Mouse (Mus musculus): Measurements from ENCODE around the gene Cog5. TPM values are rescaled to one million over a fixed set of nuclear protein-coding genes. Genes with fewer than 3 reads are reported as not detected.

The Cog5 gene
- total and polyA plus RNA-seq, 3 experiments, result 27.1 to 28.4 TPM; not detected in 1

DNA sequence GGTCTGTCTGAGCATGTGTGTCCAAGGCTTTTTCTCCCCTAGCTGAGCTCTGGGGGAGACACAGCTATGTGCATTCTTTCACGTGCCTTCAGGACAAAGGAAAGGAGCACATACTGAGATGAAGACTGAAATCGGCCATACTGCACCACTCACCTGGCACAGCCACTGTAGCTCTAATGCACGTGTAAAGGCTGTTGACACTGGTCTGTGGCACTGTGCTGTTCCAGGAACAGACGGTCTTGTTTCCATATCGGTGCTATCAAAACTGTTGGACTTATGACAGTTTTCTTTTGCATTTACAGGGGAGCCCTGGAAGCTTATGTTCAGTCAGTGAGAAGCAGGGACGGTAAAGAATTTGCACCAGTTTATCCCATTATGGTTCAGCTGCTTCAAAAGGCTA, 270.7 kb downstream of the Cog5 start:
- TF ChIP-seq RAD21 (IDR thresholded peaks at IDR 0.05; ENCODE audit: low read depth, low read length), result no peak
- TF ChIP-seq CHD1 (IDR thresholded peaks at IDR 0.05; ENCODE audit: low read depth, low read length), result no peak
- TF ChIP-seq NRF1 (IDR thresholded peaks at IDR 0.05; ENCODE audit: insufficient read depth, low read depth, low read length, poor library complexity, severe bottlenecking), result no peak
- TF ChIP-seq CTCF (IDR thresholded peaks at IDR 0.05 in 2 of 3, conservative IDR thresholded peaks at IDR 0.05 in 1 of 3; ENCODE audit: control insufficient read depth in 1 of 3, insufficient read depth in 1 of 3, low read depth in 2 of 3, low read length in 3 of 3, poor library complexity in 1 of 3, severe bottlenecking in 1 of 3), result no peak
- TF ChIP-seq HCFC1 (IDR thresholded peaks at IDR 0.05; ENCODE audit: low read depth, low read length), result no peak
- TF ChIP-seq UBTF (IDR thresholded peaks at IDR 0.05; ENCODE audit: borderline replicate concordance, insufficient read depth, low read depth, low read length), result no peak
- TF ChIP-seq USF1 (IDR thresholded peaks at IDR 0.05; ENCODE audit: low read depth, low read length), result no peak
- no peak for TF ChIP-seq MAZ (IDR thresholded peaks at IDR 0.05; ENCODE audit: low read depth, low read length)
- TF ChIP-seq ZKSCAN1 (IDR thresholded peaks at IDR 0.05; ENCODE audit: low read depth, low read length), result no peak
- TF ChIP-seq POLR2A (IDR thresholded peaks at IDR 0.05; ENCODE audit: control insufficient read depth in 1 of 2, insufficient read depth in 1 of 2, low read depth in 1 of 2, low read length in 2 of 2, poor library complexity in 1 of 2), result no peak
- no peak for TF ChIP-seq USF2 (IDR thresholded peaks at IDR 0.05; ENCODE audit: borderline replicate concordance in 1 of 2, insufficient read depth in 1 of 2, low read depth in 1 of 2, low read length in 2 of 2)
- no peak for TF ChIP-seq BHLHE40 (IDR thresholded peaks at IDR 0.05; ENCODE audit: borderline replicate concordance, low read depth, low read length)
- TF ChIP-seq ELF1 (IDR thresholded peaks at IDR 0.05; ENCODE audit: low read depth, low read length), result no peak
- no peak overlapping the region for H3K4me3 ChIP-seq (ENCODE audit: control insufficient read depth in 1 of 2, insufficient read depth in 1 of 2, low read depth in 2 of 2, low read length in 2 of 2)
- H3K4me1 ChIP-seq (ENCODE audit: control insufficient read depth in 1 of 2, insufficient read depth in 2 of 2, low read length in 2 of 2), result peaks cover 0 to 7% of the 10 kb centered on the region in 2 experiments; a peak in 2 of 4 replicates
- H3K27ac ChIP-seq (ENCODE audit: control insufficient read depth, low read depth, low read length), result no peak overlapping the region
- H3K36me3 ChIP-seq (ENCODE audit: control insufficient read depth in 1 of 2, insufficient read depth in 2 of 2, low read length in 2 of 2), result peaks cover 0 to 4% of the 10 kb centered on the region in 2 experiments
- no peaks in the 10 kb centered on the region for H3K27me3 ChIP-seq (ENCODE audit: control insufficient read depth in 1 of 2, insufficient read depth in 2 of 2, low read length in 2 of 2)
- H3K9me3 ChIP-seq (replicated peaks; ENCODE audit: insufficient read depth, low read length), result no peaks in the 10 kb centered on the region
- H3K9ac ChIP-seq (ENCODE audit: control insufficient read depth, low read depth, low read length, poor library complexity, severe bottlenecking), result no peak overlapping the region
- DNase-seq (ENCODE audit: low read depth, low spot score), result no peak
- no peaks in the 10 kb centered on the region for H3K79me2 ChIP-seq (ENCODE audit: control insufficient read depth, insufficient read depth, low read length, poor library complexity)

DNA sequence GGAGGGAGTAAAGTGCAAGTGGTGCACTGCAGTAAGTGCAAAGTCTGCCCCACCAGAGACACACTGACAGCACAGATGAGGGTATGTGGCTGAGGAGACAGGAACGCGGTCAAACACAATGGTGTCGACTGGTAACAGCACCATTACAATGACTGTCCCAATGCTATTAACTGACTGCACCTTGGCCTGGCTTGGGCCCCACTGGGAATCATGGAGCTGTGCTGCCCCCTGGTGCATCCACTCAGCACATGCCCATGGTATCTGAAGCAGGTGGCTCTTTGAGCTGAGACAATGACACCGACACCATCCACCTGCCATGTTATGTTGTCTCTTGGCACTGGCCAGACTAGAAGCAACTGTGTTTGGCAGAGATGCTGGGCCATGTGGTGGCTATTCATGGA, 272.0 kb downstream of the Cog5 start:
- no peak overlapping the region for H3K4me3 ChIP-seq (ENCODE audit: control insufficient read depth in 1 of 2, insufficient read depth in 1 of 2, low read depth in 2 of 2, low read length in 2 of 2)
- DNase-seq (ENCODE audit: low read depth, low spot score), result peak; percentile 67

More for the DNA sequence above, 272.0 kb downstream of the Cog5 start:
- H3K27ac ChIP-seq (ENCODE audit: control insufficient read depth, low read depth, low read length), result no peak overlapping the region
- no peaks in the 10 kb centered on the region for H3K27me3 ChIP-seq (ENCODE audit: control insufficient read depth in 1 of 2, insufficient read depth in 2 of 2, low read length in 2 of 2)
- no peaks in the 10 kb centered on the region for H3K9me3 ChIP-seq (replicated peaks; ENCODE audit: insufficient read depth, low read length)
- H3K9ac ChIP-seq (ENCODE audit: control insufficient read depth, low read depth, low read length, poor library complexity, severe bottlenecking), result no peak overlapping the region
- no peaks in the 10 kb centered on the region for H3K79me2 ChIP-seq (ENCODE audit: control insufficient read depth, insufficient read depth, low read length, poor library complexity)
- peak; percentile 67; the same call in 1 of the 2 replicates for TF ChIP-seq MAX (IDR thresholded peaks at IDR 0.05; ENCODE audit: low read length)
- no peak for TF ChIP-seq JUND (IDR thresholded peaks at IDR 0.05; ENCODE audit: low read depth, low read length)
- peak; percentile 70; the same call in 1 of the 2 replicates for TF ChIP-seq POLR2AphosphoS5 (IDR thresholded peaks at IDR 0.05; ENCODE audit: borderline replicate concordance, low read depth, low read length)
- TF ChIP-seq CTCF (IDR thresholded peaks at IDR 0.05 in 2 of 3, conservative IDR thresholded peaks at IDR 0.05 in 1 of 3; ENCODE audit: control insufficient read depth in 1 of 3, insufficient read depth in 1 of 3, low read depth in 2 of 3, low read length in 3 of 3, poor library complexity in 1 of 3, severe bottlenecking in 1 of 3), result peak; percentile 59 to 84 (median 82)
- TF ChIP-seq POLR2AphosphoS2 (IDR thresholded peaks at IDR 0.05; ENCODE audit: low read length), result 0 out of 2 replicates have a peak, but pooled peaks have one; percentile 41
- TF ChIP-seq MEF2A (IDR thresholded peaks at IDR 0.05; ENCODE audit: extremely low read depth, insufficient replicate concordance, low read depth, low read length, poor library complexity, severe bottlenecking), result no peak
- no peak for TF ChIP-seq KAT2A (conservative IDR thresholded peaks at IDR 0.05; ENCODE audit: low read depth, low read length)
- 0 out of 2 replicates have a peak, but pooled peaks have one; percentile 19 for TF ChIP-seq SIN3A (IDR thresholded peaks at IDR 0.05; ENCODE audit: low read length)
- no peak for TF ChIP-seq RCOR1 (IDR thresholded peaks at IDR 0.05; ENCODE audit: low read depth, low read length)
- TF ChIP-seq CHD2 (IDR thresholded peaks at IDR 0.05; ENCODE audit: low read length), result no peak
- no peak for TF ChIP-seq ETS1 (IDR thresholded peaks at IDR 0.05; ENCODE audit: low read depth, low read length)
- no peak for TF ChIP-seq POLR2A (IDR thresholded peaks at IDR 0.05; ENCODE audit: control insufficient read depth in 1 of 2, insufficient read depth in 1 of 2, low read depth in 1 of 2, low read length in 2 of 2, poor library complexity in 1 of 2)
- no peak for TF ChIP-seq ZKSCAN1 (IDR thresholded peaks at IDR 0.05; ENCODE audit: low read depth, low read length)
- TF ChIP-seq MYC (IDR thresholded peaks at IDR 0.05; ENCODE audit: low read depth, low read length), result no peak
- peak; percentile 74 for TF ChIP-seq ZC3H11A (IDR thresholded peaks at IDR 0.05; ENCODE audit: low read depth, low read length)
- peak; percentile 86 for TF ChIP-seq SMC3 (IDR thresholded peaks at IDR 0.05; ENCODE audit: low read depth, low read length)
- no peak for TF ChIP-seq MAFK (IDR thresholded peaks at IDR 0.05; ENCODE audit: borderline replicate concordance, low read depth, low read length)
- TF ChIP-seq NELFE (IDR thresholded peaks at IDR 0.05; ENCODE audit: low read depth, low read length), result no peak
- peak; percentile 88 for TF ChIP-seq RAD21 (IDR thresholded peaks at IDR 0.05; ENCODE audit: low read depth, low read length)
- no peak for TF ChIP-seq MAZ (IDR thresholded peaks at IDR 0.05; ENCODE audit: low read depth, low read length)
- TF ChIP-seq GABPA (IDR thresholded peaks at IDR 0.05; ENCODE audit: low read depth, low read length), result no peak
- H3K36me3 ChIP-seq (ENCODE audit: control insufficient read depth in 1 of 2, insufficient read depth in 2 of 2, low read length in 2 of 2), result peaks cover 0 to 4% of the 10 kb centered on the region in 2 experiments
- H3K4me1 ChIP-seq (ENCODE audit: control insufficient read depth in 1 of 2, insufficient read depth in 2 of 2, low read length in 2 of 2), result peaks cover 0 to 7% of the 10 kb centered on the region in 2 experiments; a peak in 2 of 4 replicates
